Mouse (Mus musculus) kidney, embryonic 15.5 days (tissue): Measurements from ENCODE around the gene Cldn4. TPM values are rescaled to one million over a fixed set of nuclear protein-coding genes. Genes with fewer than 3 reads are reported as not detected.
"Not testable (repeated sequence)": the region's sequence is repeated elsewhere in the genome, so short reads cannot be mapped to it uniquely, and the experiment has no call there.

ENCODE experiments used
- ATAC-seq: fragments of 200-750 bp; cut with Nextera tagmentation; replicated peaks from 2 replicates; pipeline ENCODE4 v1.8.0; 2017; ENCODE audit warnings: moderate TSS enrichment; ENCODE audit not compliant: low FRiP score
- H3K27ac ChIP-seq: fragments of 300-500 bp; sonication (generic); 2 replicates; pipeline ENCODE4 v1.5.1; 2015; ENCODE audit warnings: mild to moderate bottlenecking, inconsistent platforms
- H3K27me3 ChIP-seq: fragments of 300-500 bp; sonication (generic); 2 replicates; pipeline ENCODE4 v1.6.1; 2015; ENCODE audit warnings: inconsistent platforms
- H3K36me3 ChIP-seq: fragments of 300-500 bp; sonication (generic); 2 replicates; pipeline ENCODE4 v1.6.1; 2015; ENCODE audit warnings: inconsistent platforms
- H3K4me1 ChIP-seq: fragments of 300-500 bp; sonication (generic); 2 replicates; pipeline ENCODE4 v1.6.1; 2015; ENCODE audit warnings: inconsistent platforms
- H3K4me2 ChIP-seq: fragments of 300-500 bp; sonication (generic); 2 replicates; pipeline ENCODE4 v1.6.1; 2015; ENCODE audit warnings: moderate library complexity, mild to moderate bottlenecking, inconsistent platforms
- H3K4me3 ChIP-seq: fragments of 300-500 bp; sonication (generic); replicated peaks from 2 replicates; pipeline ENCODE4 v1.5.1; 2015; ENCODE audit warnings: mild to moderate bottlenecking, inconsistent platforms
- H3K9ac ChIP-seq: fragments of 300-500 bp; sonication (generic); 2 replicates; pipeline ENCODE4 v1.6.1; 2015; ENCODE audit warnings: mild to moderate bottlenecking, inconsistent platforms
- H3K9me3 ChIP-seq: fragments of 300-500 bp; sonication (generic); replicated peaks from 2 replicates; pipeline ENCODE4 v1.6.1; 2016; ENCODE audit warnings: inconsistent platforms
- WGBS: fragments of 180-500 bp; shearing (Covaris S2); methylation state at CpG from one replicate; pipeline ENCODE4 v1.1.7; 2015; ENCODE audit warnings: mixed read lengths; 5-methylcytosine and 5-hydroxymethylcytosine counted together
- polyA plus RNA-seq: library from polyadenylated mRNA; unstranded; fragments of >200 nt; fragmentation: Nextera tagmentation; extraction: Ambion mirVana; gene quantifications from 2 replicates; pipeline ENCODE4 v1.2.1, GENCODE M21; 2015

The Cldn4 gene
- polyA plus RNA-seq, 1 experiment from 2014 or later = 45.6 TPM

GRCm38 (mm10) chr5:134976164-134976563, 29.4 kb upstream of the Cldn4 start:
- ATAC-seq = no peak
- WGBS = 88% methylated on average over 2 of the region's 2 CpGs

DNA sequence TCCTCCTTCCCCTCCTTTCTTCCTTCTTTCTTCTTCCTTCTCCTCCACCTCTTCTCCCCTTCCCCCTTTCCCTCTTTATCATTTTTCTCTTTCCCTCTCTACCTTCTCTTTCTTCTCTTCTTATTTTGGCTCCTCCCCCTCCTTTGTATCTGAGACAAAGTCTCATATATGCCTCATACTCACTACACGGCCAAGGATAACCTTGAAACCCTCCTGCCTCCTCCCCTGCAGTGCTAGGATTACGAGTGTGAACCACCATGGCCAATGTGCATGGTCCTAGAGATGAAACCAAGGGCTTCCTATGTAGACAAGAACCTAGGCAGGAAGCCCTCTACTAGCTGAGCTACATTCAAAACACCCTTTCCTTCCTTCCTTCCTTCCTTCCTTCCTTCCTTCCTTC, 28.2 kb upstream of the Cldn4 start:
- H3K4me1 ChIP-seq = no peaks in the 10 kb centered on the region
- no peaks in the 10 kb centered on the region for H3K36me3 ChIP-seq
- no peak overlapping the region for H3K9ac ChIP-seq
- H3K27ac ChIP-seq = no peak overlapping the region
- no peak for ATAC-seq
- no peaks in the 10 kb centered on the region for H3K27me3 ChIP-seq
- H3K9me3 ChIP-seq = no peaks in the 10 kb centered on the region
- H3K4me2 ChIP-seq = no peak overlapping the region
- no peak overlapping the region for H3K4me3 ChIP-seq
- 60% methylated on average over 2 of the region's 2 CpGs for WGBS

More at GRCm38 (mm10) chr5:134976164-134976563, 29.4 kb upstream of the Cldn4 start:
- H3K27ac ChIP-seq = no peak overlapping the region
- H3K9me3 ChIP-seq = no peaks in the 10 kb centered on the region
- H3K9ac ChIP-seq = no peak overlapping the region
- no peaks in the 10 kb centered on the region for H3K4me1 ChIP-seq
- H3K27me3 ChIP-seq = no peaks in the 10 kb centered on the region
- no peak overlapping the region for H3K4me3 ChIP-seq
- H3K4me2 ChIP-seq = no peak overlapping the region
- H3K36me3 ChIP-seq = no peaks in the 10 kb centered on the region

GRCm38 (mm10) chr5:134974294-134974693, 27.6 kb upstream of the Cldn4 start:
- Histone ChIP-seq H3K4me1 (no peaks in the 10 kb centered on the region), H3K4me3 (no peak overlapping the region), H3K4me2 (no peak overlapping the region), H3K27me3 (no peaks in the 10 kb centered on the region), H3K9me3 (no peaks in the 10 kb centered on the region), H3K36me3 (no peaks in the 10 kb centered on the region), H3K27ac (peak overlapping the region; percentile 64), H3K9ac (no peak overlapping the region)
- 0 out of 2 replicates have a peak, but pooled peaks have one; percentile 25 for ATAC-seq
- 57% methylated on average over 7 of the region's 7 CpGs for WGBS

DNA sequence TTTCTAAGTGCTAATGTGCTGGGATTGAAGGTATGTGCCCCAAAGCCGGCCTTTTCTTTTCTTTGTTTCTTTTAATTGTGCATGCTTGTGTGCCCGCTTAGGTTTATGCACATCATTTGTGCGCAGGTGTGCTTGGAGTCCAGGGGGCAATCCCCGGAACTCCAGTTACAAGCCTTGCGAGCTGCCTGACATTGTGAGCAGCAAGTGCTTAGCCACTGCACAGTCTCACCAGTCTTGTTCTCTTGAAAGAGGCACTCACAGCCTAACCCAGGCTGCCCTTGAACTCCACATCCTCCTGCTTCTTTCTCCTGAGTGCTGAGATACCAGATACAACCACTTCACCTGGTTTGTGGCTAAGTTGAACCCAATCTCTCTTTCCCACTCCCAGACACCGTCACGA, 26.8 kb upstream of the Cldn4 start:
- Histone ChIP-seq H3K4me2 (no peak overlapping the region), H3K27me3 (no peaks in the 10 kb centered on the region), H3K9ac (no peak overlapping the region), H3K9me3 (no peaks in the 10 kb centered on the region), H3K27ac (peak overlapping the region; percentile 64; the same call in 1 of the 2 replicates), H3K36me3 (no peaks in the 10 kb centered on the region), H3K4me3 (no peak overlapping the region), H3K4me1 (no peaks in the 10 kb centered on the region)
- WGBS = 84% methylated on average over 7 of the region's 7 CpGs
- ATAC-seq = no peak

DNA sequence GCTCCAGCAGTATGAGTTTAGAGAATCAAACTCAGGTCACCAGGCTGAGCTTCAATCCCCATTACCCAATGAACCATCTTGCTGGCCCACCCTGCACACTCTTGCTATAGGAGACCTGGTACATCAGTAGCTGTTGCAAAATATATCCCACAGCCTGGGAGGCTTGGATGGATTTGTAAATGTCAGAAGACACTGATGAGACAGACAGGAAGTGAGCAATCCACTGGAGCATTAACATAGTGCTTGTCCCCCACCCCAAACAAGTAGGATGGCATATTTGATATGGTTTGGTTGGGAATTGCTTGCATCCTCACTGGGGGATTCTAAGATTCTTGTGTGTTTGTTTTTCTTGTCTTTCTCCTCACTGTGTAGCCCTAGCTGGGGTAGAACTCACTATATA, 26.3 kb upstream of the Cldn4 start:
- no peaks in the 10 kb centered on the region; the same call in 1 of the 2 replicates for H3K4me1 ChIP-seq
- no peaks in the 10 kb centered on the region for H3K27me3 ChIP-seq
- H3K9ac ChIP-seq = no peak overlapping the region
- no peaks in the 10 kb centered on the region for H3K36me3 ChIP-seq
- no peak overlapping the region for H3K4me3 ChIP-seq
- H3K4me2 ChIP-seq = no peak overlapping the region
- H3K9me3 ChIP-seq = no peaks in the 10 kb centered on the region
- ATAC-seq = no peak
- no peak overlapping the region for H3K27ac ChIP-seq

DNA sequence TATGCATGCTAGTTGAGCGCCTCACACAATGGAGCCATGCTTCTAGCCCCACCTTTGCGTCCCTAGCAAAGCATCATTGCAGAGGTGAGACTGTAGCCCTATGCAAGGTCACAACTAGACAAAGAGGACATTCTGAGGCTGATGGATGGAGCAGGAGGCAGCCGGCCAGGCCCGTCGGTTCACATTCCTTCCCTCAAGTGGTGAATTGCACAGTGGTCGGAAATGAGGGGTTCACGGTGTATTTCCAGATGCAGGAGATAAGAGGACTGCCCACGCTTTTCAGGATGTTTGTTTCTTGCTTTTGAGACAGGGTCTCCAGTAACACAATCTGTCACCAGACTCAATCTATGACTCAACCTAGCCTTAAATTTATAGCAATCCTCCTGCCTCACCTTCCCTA, 23.9 kb upstream of the Cldn4 start:
- 62% methylated on average over 8 of the region's 8 CpGs for WGBS

GRCm38 (mm10) chr5:134967164-134967944, 20.6 kb upstream of the Cldn4 start:
- WGBS = 58% methylated on average over 20 of the region's 20 CpGs
- Histone ChIP-seq H3K4me2 (no peak overlapping the region), H3K9me3 (no peaks in the 10 kb centered on the region), H3K9ac (no peak overlapping the region), H3K36me3 (no peaks in the 10 kb centered on the region), H3K4me1 (peaks cover 22% of the 10 kb centered on the region), H3K27me3 (0 out of 2 replicates have a peak, but pooled peaks cover 6% of the 10 kb centered on the region), H3K4me3 (no peak overlapping the region), H3K27ac (peak overlapping the region; percentile 75)
- 0 out of 2 replicates have a peak, but pooled peaks have one; percentile 34 for ATAC-seq

More for the DNA sequence above, 23.9 kb upstream of the Cldn4 start:
- Histone ChIP-seq H3K36me3 (no peaks in the 10 kb centered on the region), H3K27ac (no peak overlapping the region), H3K4me1 (peaks cover 20% of the 10 kb centered on the region), H3K9ac (no peak overlapping the region), H3K4me2 (no peak overlapping the region), H3K27me3 (0 out of 2 replicates have a peak, but pooled peaks cover 6% of the 10 kb centered on the region), H3K9me3 (no peaks in the 10 kb centered on the region), H3K4me3 (no peak overlapping the region)
- ATAC-seq = no peak

GRCm38 (mm10) chr5:134965852-134966821, 19.4 kb upstream of the Cldn4 start:
- peaks cover 26% of the 10 kb centered on the region for H3K4me1 ChIP-seq
- ATAC-seq = peak; percentile 73
- peak overlapping the region; percentile 34 for H3K4me3 ChIP-seq
- H3K36me3 ChIP-seq = no peaks in the 10 kb centered on the region
- peak overlapping the region; percentile 12; the same call in 1 of the 2 replicates for H3K9ac ChIP-seq
- WGBS = 5% methylated on average over 33 of the region's 33 CpGs
- peak overlapping the region; percentile 62 for H3K4me2 ChIP-seq
- 0 out of 2 replicates have a peak, but pooled peaks cover 6% of the 10 kb centered on the region for H3K27me3 ChIP-seq
- no peaks in the 10 kb centered on the region for H3K9me3 ChIP-seq
- H3K27ac ChIP-seq = peak overlapping the region; percentile 75

GRCm38 (mm10) chr5:134965473-134965851, 18.7 kb upstream of the Cldn4 start:
- H3K4me3 ChIP-seq = peak overlapping the region; percentile 34
- H3K27ac ChIP-seq = peak overlapping the region; percentile 69
- ATAC-seq = no peak
- H3K9me3 ChIP-seq = no peaks in the 10 kb centered on the region
- peak overlapping the region; percentile 62 for H3K4me2 ChIP-seq
- H3K36me3 ChIP-seq = no peaks in the 10 kb centered on the region
- no peak overlapping the region for H3K9ac ChIP-seq
- H3K4me1 ChIP-seq = peaks cover 33% of the 10 kb centered on the region
- H3K27me3 ChIP-seq = 0 out of 2 replicates have a peak, but pooled peaks cover 6% of the 10 kb centered on the region
- 5% methylated on average over 10 of the region's 10 CpGs for WGBS

GRCm38 (mm10) chr5:134964655-134965054, 17.9 kb upstream of the Cldn4 start:
- not testable (repeated sequence) for H3K4me2 ChIP-seq, ATAC-seq, H3K4me3 ChIP-seq, H3K36me3 ChIP-seq, H3K9me3 ChIP-seq, H3K9ac ChIP-seq, H3K27me3 ChIP-seq, H3K27ac ChIP-seq
- H3K4me1 ChIP-seq = peaks cover 33% of the 10 kb centered on the region

DNA sequence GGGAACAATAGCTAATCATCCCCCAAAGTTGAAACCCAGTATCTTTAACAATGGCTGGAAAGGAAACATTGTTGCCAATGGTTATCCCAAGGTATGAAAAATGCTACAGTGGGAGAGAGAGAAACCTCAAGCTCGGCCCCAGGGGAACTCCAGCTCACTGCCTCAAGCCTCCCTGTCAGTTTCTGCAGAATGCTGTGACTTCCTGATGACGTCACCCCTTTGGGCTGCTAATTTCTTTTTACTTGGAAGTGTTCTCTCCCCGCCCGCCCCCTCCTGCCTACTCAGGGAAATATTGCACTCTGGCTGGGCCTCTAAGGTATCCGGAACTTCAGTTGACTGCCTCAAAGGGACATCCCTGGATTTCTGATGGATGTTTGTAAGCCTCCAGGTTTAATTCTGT, 16.8 kb upstream of the Cldn4 start:
- Histone ChIP-seq H3K9ac (no peak overlapping the region), H3K27me3 (0 out of 2 replicates have a peak, but pooled peaks cover 6% of the 10 kb centered on the region), H3K36me3 (no peaks in the 10 kb centered on the region), H3K9me3 (no peaks in the 10 kb centered on the region), H3K4me2 (no peak overlapping the region), H3K4me1 (peaks cover 33% of the 10 kb centered on the region), H3K27ac (no peak overlapping the region), H3K4me3 (no peak overlapping the region)
- ATAC-seq = no peak
- WGBS = 17% methylated on average over 5 of the region's 5 CpGs

- no peak for ATAC-seq
- no peaks in the 10 kb centered on the region for H3K9me3 ChIP-seq
- no peak overlapping the region for H3K4me3 ChIP-seq
- H3K4me1 ChIP-seq = peaks cover 21% of the 10 kb centered on the region
- H3K27ac ChIP-seq = 0 out of 2 replicates have a peak overlapping the region, but pooled peaks have one; percentile 3
- no peak overlapping the region for H3K9ac ChIP-seq
- no peaks in the 10 kb centered on the region for H3K27me3 ChIP-seq
- WGBS = 93% methylated on average over 2 of the region's 2 CpGs
- H3K4me2 ChIP-seq = no peak overlapping the region
- no peaks in the 10 kb centered on the region for H3K36me3 ChIP-seq
Measured at GRCm38 (mm10) chr5:134961519-134961918, 14.8 kb upstream of the Cldn4 start.
